Comparison of ENCODE assay signal across 8 mouse cellular contexts in the genomic region with DNA sequence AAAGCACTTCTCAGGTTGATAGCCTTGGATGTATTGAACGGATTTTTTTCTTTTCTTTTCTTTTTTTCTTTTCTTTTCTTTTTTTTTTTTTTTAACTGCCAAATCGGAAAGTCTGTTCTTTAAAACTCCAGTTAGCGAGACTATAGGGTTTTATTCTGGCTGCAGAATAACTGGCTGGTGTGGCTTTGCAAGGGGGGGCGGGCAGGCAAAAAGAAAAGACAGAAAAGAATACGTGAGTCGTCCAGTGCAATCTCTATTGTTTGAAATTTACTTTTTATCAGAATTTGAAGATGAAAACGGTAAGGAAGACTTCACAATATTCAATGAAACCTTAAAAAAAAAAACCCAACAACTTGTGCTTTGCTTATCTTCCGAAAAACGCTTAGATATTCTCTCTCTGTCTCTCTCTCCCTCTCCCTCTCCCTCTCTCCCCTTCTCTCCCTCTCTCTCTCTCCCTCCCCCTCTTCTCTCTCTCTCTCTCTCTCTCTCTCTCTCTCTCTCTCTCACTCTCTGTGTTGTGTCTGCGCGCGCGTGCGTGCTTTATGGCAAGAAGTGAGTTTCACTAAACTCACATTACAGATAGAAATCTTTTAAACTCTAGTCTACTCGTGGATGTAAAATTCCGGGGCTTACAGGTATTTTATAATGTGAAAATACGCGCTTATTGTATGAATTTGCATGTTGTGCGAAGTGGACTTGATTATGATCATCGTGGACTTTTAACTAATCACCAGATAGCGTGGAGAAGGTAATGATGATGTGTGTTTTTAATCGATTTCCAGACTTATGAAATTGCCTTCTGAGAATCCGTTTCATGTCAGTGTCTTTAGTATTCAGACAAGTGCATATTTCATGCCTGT. TPM values are rescaled to one million over a fixed set of nuclear protein-coding genes. Genes with fewer than 3 reads are reported as not detected.
A peak's percentile ranks its signal among the peaks of the same experiment; 100 is the strongest.
DNase-seq lines count a peak whose midpoint lies in the region; ATAC-seq and TF ChIP-seq lines count a peak whose summit lies in the region.

A gene (plus strand): TSS at position 470 of the 860 bp plus-strand sequence.

- no peaks in the 10 kb centered on the region for H3K4me1 ChIP-seq in heart, embryonic 12.5 days (replicated peaks)
- peaks cover 13% of the 10 kb centered on the region; the same call in 1 of the 2 replicates for H3K4me1 ChIP-seq in kidney, postnatal 0 days (replicated peaks; ENCODE audit: insufficient read depth, low read length)
- H3K4me1 ChIP-seq in midbrain, embryonic 10.5 days: peaks cover 40% of the 10 kb centered on the region

- TF ChIP-seq POLR2A in brain, embryonic 14.5 days (IDR thresholded peaks at IDR 0.05; ENCODE audit: borderline replicate concordance, extremely low read depth, insufficient read depth, insufficient read length, poor library complexity, severe bottlenecking): no peak

- H3K27me3 ChIP-seq in heart, embryonic 12.5 days (replicated peaks): no peaks in the 10 kb centered on the region
- H3K27me3 ChIP-seq in kidney, postnatal 0 days (ENCODE audit: insufficient read depth, low read length): no peaks in the 10 kb centered on the region
- H3K27me3 ChIP-seq in midbrain, embryonic 10.5 days (ENCODE audit: low read depth, poor library complexity, severe bottlenecking): no peaks in the 10 kb centered on the region

- peak within 1 kb of the TSS; percentile 55 for H3K4me3 ChIP-seq in heart, embryonic 12.5 days
- H3K4me3 ChIP-seq in kidney, postnatal 0 days (replicated peaks; ENCODE audit: low read depth, low read length): peak within 1 kb of the TSS; percentile 56
- peak within 1 kb of the TSS; percentile 61 for H3K4me3 ChIP-seq in midbrain, embryonic 10.5 days

- peak within 1 kb of the TSS; percentile 86 for H3K27ac ChIP-seq in heart, embryonic 12.5 days (ENCODE audit: poor library complexity, severe bottlenecking)
- peak within 1 kb of the TSS; percentile 50 for H3K27ac ChIP-seq in kidney, postnatal 0 days
- H3K27ac ChIP-seq in midbrain, embryonic 10.5 days (replicated peaks): peak within 1 kb of the TSS; percentile 83

- H3K4me2 ChIP-seq in heart, embryonic 12.5 days: peak within 1 kb of the TSS; percentile 58
- peak within 1 kb of the TSS; percentile 76 for H3K4me2 ChIP-seq in kidney, postnatal 0 days (ENCODE audit: low read length)

- under 1% methylated on average over 23 of the region's 23 CpGs for WGBS in heart, embryonic 12.5 days
- under 1% methylated on average over 23 of the region's 23 CpGs for WGBS in kidney, postnatal 0 days
- under 1% methylated on average over 23 of the region's 23 CpGs for WGBS in midbrain, embryonic 10.5 days

- peak within 1 kb of the TSS; percentile 62 for H3K9ac ChIP-seq in heart, embryonic 12.5 days
- peak within 1 kb of the TSS; percentile 54 for H3K9ac ChIP-seq in kidney, postnatal 0 days (ENCODE audit: low read depth, low read length)

- no peaks in the 10 kb centered on the region for H3K36me3 ChIP-seq in heart, embryonic 12.5 days
- no peaks in the 10 kb centered on the region for H3K36me3 ChIP-seq in kidney, postnatal 0 days (ENCODE audit: insufficient read depth, low read length)
- H3K36me3 ChIP-seq in midbrain, embryonic 10.5 days: no peaks in the 10 kb centered on the region

- no peaks in the 10 kb centered on the region for H3K9me3 ChIP-seq in heart, embryonic 12.5 days (replicated peaks)
- H3K9me3 ChIP-seq in kidney, postnatal 0 days (replicated peaks; ENCODE audit: low read length): no peaks in the 10 kb centered on the region
- H3K9me3 ChIP-seq in midbrain, embryonic 10.5 days (replicated peaks): no peaks in the 10 kb centered on the region

- no peak for ATAC-seq in heart, embryonic 12.5 days (ENCODE audit: insufficient number of reproducible peaks, low FRiP score)
- no peak for ATAC-seq in kidney, postnatal 0 days (replicated peaks; ENCODE audit: low FRiP score, low read depth)

- TF ChIP-seq CTCF in brain, embryonic 14.5 days (IDR thresholded peaks at IDR 0.05; ENCODE audit: borderline replicate concordance, extremely low read depth, insufficient read depth, insufficient read length): no peak
- TF ChIP-seq CTCF in kidney, postnatal 0 days (IDR thresholded peaks at IDR 0.05; ENCODE audit: low read depth): no peak

- no peak for DNase-seq in urinary bladder, adult 2 months (ENCODE audit: low spot score)
- no peak for DNase-seq in urinary bladder, adult 18-20 months (ENCODE audit: low spot score in 2 of 2)
- DNase-seq in brain, embryonic 14.5 days (ENCODE audit: low read depth): peak; percentile 63
- DNase-seq in kidney, postnatal 0 days (ENCODE audit: low spot score): peak; percentile 49
- DNase-seq in midbrain, embryonic 10.5 days (ENCODE audit: low spot score): peak; percentile 34
- peak; percentile 23 to 31 for DNase-seq in thymus, postnatal 10 days (ENCODE audit: low spot score in 2 of 2)
- no peak for DNase-seq in layer of hippocampus, postnatal 25 days (ENCODE audit: extremely low spot score in 1 of 2, low spot score in 1 of 2)

RNA-seq across cellular contexts. Expression of the gene that starts here (rescaled TPM):
- 10.0 and 10.4 TPM in 2 replicates for polyA plus RNA-seq in urinary bladder, adult 2 months (2012; rRNA removed)
- polyA plus RNA-seq in brain, embryonic 14.5 days (2012; rRNA removed): 5.5 TPM in 2 replicates
- polyA plus RNA-seq in heart, embryonic 12.5 days (2016; fragmentation: Nextera tagmentation; extraction: Ambion mirVana): 5.7 and 6.8 TPM in 2 replicates
- 1.1 and 1.2 TPM in 2 replicates for polyA plus RNA-seq in kidney, postnatal 0 days (2015; fragmentation: Nextera tagmentation; extraction: Ambion mirVana)
- 1.8 and 3.6 TPM in 2 replicates for polyA plus RNA-seq in midbrain, embryonic 10.5 days (2016; fragmentation: Nextera tagmentation; extraction: Ambion mirVana)
- 1 to 10 TPM; 3.6 to 5.4 TPM for total RNA-seq in layer of hippocampus, postnatal 25 days (2021)

Comparison
In these comparisons a context has a peak if more than half of its experiments do, and no peak if none do; other contexts are left out.
1. DNase-seq: peak in brain, embryonic 14.5 days (single experiment), kidney, postnatal 0 days (single experiment), midbrain, embryonic 10.5 days (single experiment) and thymus, postnatal 10 days (2 of 2); none in urinary bladder, adult 2 months (single experiment), urinary bladder, adult 18-20 months (0 of 2) and layer of hippocampus, postnatal 25 days (0 of 2).
2. Peak in every context shown above with its lines, with median percentiles within 50 percentile points of each other: H3K27ac ChIP-seq and H3K4me3 ChIP-seq.